Mouse (Mus musculus): Measurements from ENCODE around the gene Slc7a6.

GRCm38 (mm10) chr8:106137218-106137905 is 31.3 kb upstream of the Slc7a6 start:
- no peak for TF ChIP-seq CTCF (IDR thresholded peaks at IDR 0.05; ENCODE audit: low read depth, low read length)
- TF ChIP-seq POLR2A (IDR thresholded peaks at IDR 0.05; ENCODE audit: borderline replicate concordance, low read depth, low read length) = no peak
